Mouse (Mus musculus): ENCODE results near the gene Tomm40l. TPM values are rescaled to one million over a fixed set of nuclear protein-coding genes. Genes with fewer than 3 reads are reported as not detected.

Gene Tomm40l
- polyA plus RNA-seq, 1 experiment from 2014 or later, result 28.2 TPM

DNA sequence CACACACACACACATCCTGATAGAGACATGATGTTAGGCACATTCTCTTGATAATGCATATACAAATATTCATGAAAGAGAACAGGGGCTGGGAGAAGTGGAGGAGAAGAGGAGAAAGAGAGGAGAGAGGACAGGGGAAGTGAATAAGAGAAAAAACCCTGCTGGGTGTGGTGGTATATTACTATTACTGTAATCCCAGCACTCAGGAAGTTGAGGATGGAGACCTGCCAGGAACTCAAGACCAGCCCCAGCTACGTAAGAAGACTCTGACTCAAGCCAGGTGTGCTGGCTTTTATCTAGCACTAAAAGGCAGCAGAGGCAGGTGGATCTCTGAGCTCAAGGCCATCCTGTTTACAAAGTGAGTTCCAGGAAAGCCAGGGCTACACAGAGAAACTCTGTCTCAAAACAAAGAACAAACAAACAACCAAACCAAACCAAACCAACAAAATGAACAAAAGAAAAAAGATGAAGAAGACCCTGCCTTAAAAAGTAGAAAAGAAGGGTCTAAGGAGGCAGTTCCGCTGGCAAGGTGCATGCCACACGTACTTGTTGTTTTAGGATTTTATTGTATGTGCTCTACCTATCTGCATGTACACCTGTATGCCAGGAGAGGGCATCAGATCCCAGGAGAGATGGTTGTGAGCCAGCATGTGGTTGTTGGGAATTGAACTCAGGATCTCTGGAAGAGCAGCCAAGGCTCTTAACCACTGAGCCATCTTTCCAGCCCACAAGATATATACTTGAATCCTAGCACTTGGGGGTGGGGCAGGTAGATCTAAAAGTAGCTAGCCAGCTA lies 41.5 kb upstream of the Tomm40l start:
- 67% methylated on average over 3 of the region's 3 CpGs for WGBS
- Histone ChIP-seq H3K9me3 (ENCODE audit: control insufficient read depth, low read depth, low read length) (no peaks in the 10 kb centered on the region), H3K4me1 (ENCODE audit: control insufficient read depth, insufficient read depth, low read length) (peaks cover 8% of the 10 kb centered on the region), H3K27me3 (ENCODE audit: control insufficient read depth, insufficient read depth, low read length) (no peaks in the 10 kb centered on the region), H3K27ac (ENCODE audit: low read length) (peak overlapping the region; percentile 93; the same call in 1 of the 2 replicates), H3K9ac (replicated peaks; ENCODE audit: low read depth, low read length) (no peak overlapping the region), H3K36me3 (ENCODE audit: control insufficient read depth, insufficient read depth, low read length) (no peaks in the 10 kb centered on the region), H3K4me2 (replicated peaks; ENCODE audit: low read depth, low read length) (no peak overlapping the region), H3K4me3 (ENCODE audit: low read depth, low read length) (no peak overlapping the region)
- ATAC-seq (ENCODE audit: insufficient number of reproducible peaks, insufficient read depth, low FRiP score, low read depth), result no peak

DNA sequence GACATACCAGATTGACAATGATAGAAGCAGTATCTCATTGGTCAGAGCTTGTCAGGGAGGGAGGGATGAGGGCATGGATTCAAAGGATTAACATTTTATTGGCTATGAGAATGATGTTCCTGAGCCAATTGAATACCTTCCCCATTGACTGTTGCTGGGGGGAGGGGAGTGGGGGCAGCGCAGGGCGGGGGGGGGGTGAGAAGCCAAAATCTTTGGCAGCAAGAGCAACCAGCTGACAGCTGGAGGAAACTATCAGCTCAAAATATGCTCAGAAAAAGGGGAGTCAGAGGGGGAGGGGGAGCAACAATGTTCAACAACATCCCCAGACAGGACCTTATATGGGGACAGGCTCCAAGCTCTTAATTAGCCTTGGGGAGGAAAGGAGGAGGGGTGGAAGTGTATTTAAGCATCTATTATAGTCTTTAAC lies 40.9 kb upstream of the Tomm40l start:
- no peaks in the 10 kb centered on the region for H3K36me3 ChIP-seq (ENCODE audit: control insufficient read depth, insufficient read depth, low read length)
- H3K4me1 ChIP-seq (ENCODE audit: control insufficient read depth, insufficient read depth, low read length), result peaks cover 8% of the 10 kb centered on the region
- peak overlapping the region; percentile 93 for H3K27ac ChIP-seq (ENCODE audit: low read length)
- H3K4me2 ChIP-seq (replicated peaks; ENCODE audit: low read depth, low read length), result peak overlapping the region; percentile 44; the same call in 1 of the 2 replicates
- no peaks in the 10 kb centered on the region for H3K27me3 ChIP-seq (ENCODE audit: control insufficient read depth, insufficient read depth, low read length)
- no peak overlapping the region for H3K9ac ChIP-seq (replicated peaks; ENCODE audit: low read depth, low read length)
- peak; percentile 87 for ATAC-seq (ENCODE audit: insufficient number of reproducible peaks, insufficient read depth, low FRiP score, low read depth)
- WGBS, result 3% methylated on average over 2 of the region's 2 CpGs
- no peak overlapping the region for H3K4me3 ChIP-seq (ENCODE audit: low read depth, low read length)
- no peaks in the 10 kb centered on the region for H3K9me3 ChIP-seq (ENCODE audit: control insufficient read depth, low read depth, low read length)

DNA sequence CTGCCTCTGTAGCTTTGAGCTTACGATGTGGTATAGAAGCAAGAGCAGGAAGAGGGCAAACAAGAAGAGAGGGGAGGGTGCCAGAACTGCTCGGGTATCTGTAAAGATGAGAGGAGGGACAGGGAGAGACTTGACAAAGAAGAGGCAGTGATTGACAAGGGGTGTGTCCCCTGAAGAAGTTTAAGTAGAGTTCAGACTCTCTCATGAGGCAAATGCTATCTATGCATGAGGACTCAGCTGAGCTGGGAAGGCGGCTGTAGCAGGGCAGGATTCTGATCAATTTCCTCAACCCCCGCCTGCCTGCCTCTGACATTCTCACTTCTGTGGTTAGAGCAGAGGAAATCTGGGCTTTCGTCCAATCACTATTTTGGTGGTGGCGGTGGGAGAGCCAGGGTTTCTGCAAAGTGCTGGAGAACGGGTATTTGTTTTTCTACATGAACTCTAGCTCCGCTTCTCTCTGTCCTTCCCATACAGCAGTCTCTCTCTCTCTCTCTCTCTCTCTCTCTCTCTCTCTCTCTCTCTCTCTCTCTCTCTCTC lies 40.3 kb upstream of the Tomm40l start:
- Histone ChIP-seq H3K27me3 (ENCODE audit: control insufficient read depth, insufficient read depth, low read length) (no peaks in the 10 kb centered on the region), H3K9ac (replicated peaks; ENCODE audit: low read depth, low read length) (no peak overlapping the region; the same call in 1 of the 2 replicates), H3K4me1 (ENCODE audit: control insufficient read depth, insufficient read depth, low read length) (peaks cover 8% of the 10 kb centered on the region), H3K36me3 (ENCODE audit: control insufficient read depth, insufficient read depth, low read length) (no peaks in the 10 kb centered on the region), H3K27ac (ENCODE audit: low read length) (peak overlapping the region; percentile 93), H3K4me2 (replicated peaks; ENCODE audit: low read depth, low read length) (peak overlapping the region; percentile 44), H3K4me3 (ENCODE audit: low read depth, low read length) (peak overlapping the region; percentile 2; the same call in 1 of the 2 replicates), H3K9me3 (ENCODE audit: control insufficient read depth, low read depth, low read length) (no peaks in the 10 kb centered on the region)
- peak; percentile 72 for ATAC-seq (ENCODE audit: insufficient number of reproducible peaks, insufficient read depth, low FRiP score, low read depth)
- WGBS, result under 1% methylated on average over 8 of the region's 8 CpGs

DNA sequence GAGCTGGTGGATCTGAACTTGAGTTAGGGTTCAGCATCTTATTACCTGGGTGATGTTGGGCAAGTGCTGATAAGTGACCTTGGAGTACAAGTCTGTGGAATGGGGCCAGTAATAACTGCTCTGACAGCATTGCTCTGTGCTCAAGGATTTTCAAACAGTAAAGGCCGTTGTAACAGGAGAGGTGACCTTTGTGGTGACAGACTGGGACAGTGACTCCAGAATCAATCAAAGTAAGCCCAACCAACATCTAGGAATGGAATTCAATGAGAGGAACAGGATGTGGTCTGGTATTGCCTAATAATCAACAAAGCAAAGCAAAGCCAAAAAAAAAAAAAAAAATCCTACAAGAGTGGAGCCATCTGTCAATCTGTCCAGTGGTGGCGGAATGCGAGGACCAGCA lies 38.0 kb upstream of the Tomm40l start:
- H3K27ac ChIP-seq (ENCODE audit: low read length), result no peak overlapping the region
- peaks cover 8% of the 10 kb centered on the region for H3K4me1 ChIP-seq (ENCODE audit: control insufficient read depth, insufficient read depth, low read length)
- H3K9ac ChIP-seq (replicated peaks; ENCODE audit: low read depth, low read length), result no peak overlapping the region
- no peaks in the 10 kb centered on the region for H3K36me3 ChIP-seq (ENCODE audit: control insufficient read depth, insufficient read depth, low read length)
- H3K9me3 ChIP-seq (ENCODE audit: control insufficient read depth, low read depth, low read length), result no peaks in the 10 kb centered on the region
- WGBS, result 50% methylated on average over 3 of the region's 3 CpGs
- H3K4me2 ChIP-seq (replicated peaks; ENCODE audit: low read depth, low read length), result no peak overlapping the region
- no peak for ATAC-seq (ENCODE audit: insufficient number of reproducible peaks, insufficient read depth, low FRiP score, low read depth)
- H3K4me3 ChIP-seq (ENCODE audit: low read depth, low read length), result no peak overlapping the region
- H3K27me3 ChIP-seq (ENCODE audit: control insufficient read depth, insufficient read depth, low read length), result no peaks in the 10 kb centered on the region

DNA sequence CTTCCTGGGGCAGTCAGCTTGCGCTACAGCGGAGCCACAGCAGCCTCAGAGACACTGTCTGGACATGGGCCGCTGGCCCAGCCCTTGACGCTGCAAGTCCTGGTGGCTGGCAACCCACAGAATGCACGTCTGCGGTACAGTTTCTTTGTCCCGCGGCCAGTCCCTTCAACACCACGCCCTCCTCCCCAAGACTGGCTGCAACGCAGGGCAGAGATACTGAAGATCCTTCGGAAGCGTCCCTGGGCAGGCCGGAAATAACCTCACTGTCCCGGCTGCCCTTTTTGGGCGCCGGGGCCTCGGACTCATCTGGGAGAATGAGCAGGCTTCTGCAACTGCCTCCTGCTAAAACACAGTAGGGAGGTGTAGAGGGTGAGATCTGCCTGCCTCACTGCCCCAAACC lies 36.6 kb upstream of the Tomm40l start:
- Histone ChIP-seq H3K9ac (replicated peaks; ENCODE audit: low read depth, low read length) (no peak overlapping the region), H3K27ac (ENCODE audit: low read length) (no peak overlapping the region), H3K9me3 (ENCODE audit: control insufficient read depth, low read depth, low read length) (no peaks in the 10 kb centered on the region), H3K27me3 (ENCODE audit: control insufficient read depth, insufficient read depth, low read length) (no peaks in the 10 kb centered on the region), H3K36me3 (ENCODE audit: control insufficient read depth, insufficient read depth, low read length) (no peaks in the 10 kb centered on the region), H3K4me3 (ENCODE audit: low read depth, low read length) (no peak overlapping the region), H3K4me2 (replicated peaks; ENCODE audit: low read depth, low read length) (no peak overlapping the region), H3K4me1 (ENCODE audit: control insufficient read depth, insufficient read depth, low read length) (peaks cover 8% of the 10 kb centered on the region)
- WGBS, result 78% methylated on average over 17 of the region's 17 CpGs
- no peak for ATAC-seq (ENCODE audit: insufficient number of reproducible peaks, insufficient read depth, low FRiP score, low read depth)

DNA sequence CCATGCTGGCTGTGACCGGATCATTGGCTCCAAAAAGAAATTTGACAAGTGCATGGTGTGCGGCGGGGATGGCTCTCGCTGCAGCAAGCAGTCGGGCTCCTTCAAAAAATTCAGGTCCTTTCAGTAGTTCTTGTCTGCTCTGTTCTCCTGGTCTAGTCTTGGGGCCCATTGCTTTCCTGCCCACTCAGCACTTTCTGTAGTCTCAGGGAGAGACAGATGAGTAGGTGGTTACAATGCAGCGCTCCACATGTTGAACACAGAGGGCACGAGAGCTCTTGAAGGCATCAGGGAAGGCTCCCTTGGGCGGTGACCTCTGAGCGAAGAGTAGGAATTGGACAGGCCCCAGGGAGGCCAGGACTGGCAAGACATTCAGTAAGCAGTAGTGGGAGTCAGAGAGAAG lies 35.5 kb upstream of the Tomm40l start:
- Histone ChIP-seq H3K27me3 (ENCODE audit: control insufficient read depth, insufficient read depth, low read length) (no peaks in the 10 kb centered on the region), H3K9me3 (ENCODE audit: control insufficient read depth, low read depth, low read length) (no peaks in the 10 kb centered on the region), H3K36me3 (ENCODE audit: control insufficient read depth, insufficient read depth, low read length) (no peaks in the 10 kb centered on the region), H3K4me2 (replicated peaks; ENCODE audit: low read depth, low read length) (no peak overlapping the region), H3K4me3 (ENCODE audit: low read depth, low read length) (no peak overlapping the region), H3K4me1 (ENCODE audit: control insufficient read depth, insufficient read depth, low read length) (peaks cover 8% of the 10 kb centered on the region), H3K27ac (ENCODE audit: low read length) (no peak overlapping the region), H3K9ac (replicated peaks; ENCODE audit: low read depth, low read length) (no peak overlapping the region)
- WGBS, result 90% methylated on average over 9 of the region's 9 CpGs
- ATAC-seq (ENCODE audit: insufficient number of reproducible peaks, insufficient read depth, low FRiP score, low read depth), result no peak

DNA sequence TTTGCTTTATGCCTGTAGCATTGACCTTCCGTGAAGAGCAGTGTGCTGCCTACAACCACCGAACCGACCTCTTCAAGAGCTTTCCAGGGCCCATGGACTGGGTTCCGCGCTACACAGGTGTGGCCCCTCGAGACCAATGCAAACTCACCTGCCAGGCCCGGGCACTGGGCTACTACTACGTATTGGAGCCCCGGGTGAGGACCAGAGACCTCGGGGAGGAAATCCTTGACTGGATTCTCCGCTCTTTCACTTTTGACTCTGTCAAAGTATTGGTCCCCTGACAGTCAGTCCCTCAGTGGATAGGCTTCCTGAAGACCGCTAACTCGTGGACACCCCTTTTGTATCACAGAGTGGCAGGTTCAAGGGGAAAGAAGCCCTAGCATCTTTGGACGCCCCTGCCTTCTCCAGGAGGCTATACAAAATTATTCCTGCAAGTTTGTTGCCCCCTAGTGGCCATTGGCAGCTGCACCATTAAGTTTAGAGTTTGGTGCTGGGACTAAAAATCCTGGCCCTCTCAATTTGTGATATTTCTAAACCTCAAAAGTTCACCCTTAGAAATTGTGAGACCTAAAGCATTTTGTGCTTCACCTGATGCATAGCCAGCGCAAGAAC lies 34.7 kb upstream of the Tomm40l start:
- H3K9ac ChIP-seq (replicated peaks; ENCODE audit: low read depth, low read length), result no peak overlapping the region
- H3K27me3 ChIP-seq (ENCODE audit: control insufficient read depth, insufficient read depth, low read length), result no peaks in the 10 kb centered on the region
- ATAC-seq (ENCODE audit: insufficient number of reproducible peaks, insufficient read depth, low FRiP score, low read depth), result no peak
- WGBS, result 63% methylated on average over 15 of the region's 15 CpGs
- H3K27ac ChIP-seq (ENCODE audit: low read length), result no peak overlapping the region
- peaks cover 9% of the 10 kb centered on the region for H3K4me1 ChIP-seq (ENCODE audit: control insufficient read depth, insufficient read depth, low read length)
- no peak overlapping the region for H3K4me3 ChIP-seq (ENCODE audit: low read depth, low read length)
- no peaks in the 10 kb centered on the region for H3K9me3 ChIP-seq (ENCODE audit: control insufficient read depth, low read depth, low read length)
- H3K4me2 ChIP-seq (replicated peaks; ENCODE audit: low read depth, low read length), result no peak overlapping the region
- no peaks in the 10 kb centered on the region for H3K36me3 ChIP-seq (ENCODE audit: control insufficient read depth, insufficient read depth, low read length)

DNA sequence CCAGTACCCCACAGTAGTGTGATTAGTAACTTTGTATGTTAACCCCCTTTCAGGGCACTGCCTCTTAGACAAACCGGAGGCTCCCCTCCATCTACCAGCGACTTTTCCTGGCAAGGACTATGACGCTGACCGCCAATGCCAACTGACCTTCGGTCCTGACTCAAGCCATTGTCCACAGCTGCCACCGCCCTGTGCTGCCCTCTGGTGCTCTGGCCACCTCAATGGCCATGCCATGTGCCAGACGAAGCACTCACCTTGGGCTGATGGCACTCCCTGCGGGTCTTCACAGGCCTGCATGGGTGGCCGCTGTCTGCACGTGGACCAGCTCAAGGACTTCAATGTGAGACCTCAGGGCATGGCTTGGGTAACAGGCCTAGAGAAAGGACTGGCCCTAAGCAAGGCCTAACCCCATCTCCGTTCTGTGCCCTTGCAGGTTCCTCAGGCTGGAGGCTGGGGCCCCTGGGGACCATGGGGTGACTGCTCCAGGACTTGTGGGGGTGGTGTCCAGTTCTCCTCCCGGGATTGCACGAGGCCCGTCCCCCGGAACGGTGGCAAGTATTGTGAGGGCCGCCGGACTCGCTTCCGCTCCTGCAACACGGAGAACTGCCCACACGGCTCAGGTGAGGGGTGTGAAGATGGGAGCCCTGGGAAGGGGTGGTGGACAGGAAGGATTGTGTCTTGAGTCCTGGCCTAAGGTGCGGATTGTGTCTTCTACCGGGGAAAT lies 33.9 kb upstream of the Tomm40l start:
- Histone ChIP-seq H3K4me2 (replicated peaks; ENCODE audit: low read depth, low read length) (no peak overlapping the region), H3K4me3 (ENCODE audit: low read depth, low read length) (no peak overlapping the region), H3K27me3 (ENCODE audit: control insufficient read depth, insufficient read depth, low read length) (no peaks in the 10 kb centered on the region), H3K27ac (ENCODE audit: low read length) (no peak overlapping the region), H3K4me1 (ENCODE audit: control insufficient read depth, insufficient read depth, low read length) (peaks cover 15% of the 10 kb centered on the region), H3K9ac (replicated peaks; ENCODE audit: low read depth, low read length) (no peak overlapping the region), H3K9me3 (ENCODE audit: control insufficient read depth, low read depth, low read length) (no peaks in the 10 kb centered on the region), H3K36me3 (ENCODE audit: control insufficient read depth, insufficient read depth, low read length) (no peaks in the 10 kb centered on the region)
- 90% methylated on average over 24 of the region's 24 CpGs for WGBS
- no peak for ATAC-seq (ENCODE audit: insufficient number of reproducible peaks, insufficient read depth, low FRiP score, low read depth)
